Mouse (Mus musculus) liver, embryonic 14.5 days (tissue): ENCODE measurements at regions not wholly inside any gene's neighbourhood (a gene's known extent, or its start where the extent isn't known, plus 50 kb on each side); places are given as distances from the start of the nearest gene placed in this dataset.

Experiments
- CTCF ChIP-seq: IDR thresholded peaks from 2 replicates; pipeline ENCODE4 v1.5.1; 2016; ENCODE audit warnings: antibody characterized with exemption, low read depth, control low read depth
- EP300 ChIP-seq: IDR thresholded peaks from 2 replicates; pipeline ENCODE4 v1.6.1; 2016; ENCODE audit warnings: antibody characterized with exemption, low read depth

DNA sequence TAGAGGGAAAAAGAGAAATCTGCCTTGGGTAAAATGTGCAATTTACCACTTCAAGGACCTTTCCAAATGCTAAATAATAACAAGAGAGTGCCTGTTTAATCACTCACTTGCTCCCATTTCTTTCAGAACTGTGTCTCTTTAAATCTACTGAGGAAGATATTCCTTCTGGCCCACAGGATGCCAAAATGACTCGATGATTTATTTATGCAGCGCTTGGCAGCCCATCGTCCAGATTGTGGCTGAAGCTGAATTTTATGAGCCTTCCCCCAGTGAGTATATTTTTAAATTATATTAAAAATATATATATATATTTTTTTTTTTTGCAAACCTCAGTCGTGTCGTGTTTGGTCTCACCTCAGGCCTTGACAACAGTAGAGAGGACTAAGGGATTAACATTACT lies 410.8 kb upstream of the Hnrnpa3 start:
- TF ChIP-seq CTCF (no peak), EP300 (no peak)
